15 mouse cellular contexts compared by ENCODE assay signal in genomic region chr14:76828453-76829160, GRCm38 (mm10).
DNase-seq lines count a peak whose midpoint lies in the region; ATAC-seq and TF ChIP-seq lines count a peak whose summit lies in the region.
"Had no signal": no experiment of that assay in that cellular context is flagged by ENCODE, and none has a peak within 500 bp of the region (broad histone marks: within the 10 kb centered on the region; RNA-seq: fewer than 3 reads in every experiment).

No protein-coding gene starts in this region.

- no peak overlapping the region for H3K9ac ChIP-seq in ES-E14 (ENCODE audit: insufficient read depth, low read depth, low read length, poor library complexity, severe bottlenecking)
- no peak overlapping the region for H3K9ac ChIP-seq in liver, embryonic 15.5 days
- no peak overlapping the region for H3K9ac ChIP-seq in intestine, postnatal 0 days (ENCODE audit: low read depth, low read length)
- H3K9ac ChIP-seq in hindbrain, postnatal 0 days (replicated peaks; ENCODE audit: low read length), result no peak overlapping the region
- H3K9ac ChIP-seq: forebrain, embryonic 13.5 days; intestine, embryonic 15.5 days had no signal

- no peaks in the 10 kb centered on the region for H3K9me3 ChIP-seq in ES-E14 (ENCODE audit: control insufficient read depth, insufficient read depth, low read depth, low read length)
- no peaks in the 10 kb centered on the region for H3K9me3 ChIP-seq in liver, embryonic 15.5 days (replicated peaks)
- no peaks in the 10 kb centered on the region for H3K9me3 ChIP-seq in intestine, postnatal 0 days (ENCODE audit: control insufficient read depth)
- H3K9me3 ChIP-seq in hindbrain, postnatal 0 days (ENCODE audit: low read length), result no peaks in the 10 kb centered on the region
- H3K9me3 ChIP-seq: forebrain, embryonic 13.5 days; intestine, embryonic 15.5 days; limb, embryonic 10.5 days had no signal

- WGBS in liver, embryonic 15.5 days (ENCODE audit: insufficient replicate concordance), result 38% methylated on average over 10 of the region's 10 CpGs
- 61% methylated on average over 10 of the region's 10 CpGs for WGBS in intestine, postnatal 0 days
- 72% methylated on average over 10 of the region's 10 CpGs for whole genome bisulfite sequencing in hindbrain, postnatal 0 days

- peak; percentile 69 for ATAC-seq in liver, embryonic 15.5 days (ENCODE audit: insufficient read depth)
- ATAC-seq in intestine, postnatal 0 days, result no peak
- ATAC-seq in hindbrain, postnatal 0 days, result no peak
- ATAC-seq: forebrain, embryonic 13.5 days; intestine, embryonic 15.5 days had no signal

- peak; percentile 52 to 54 for DNase-seq in heart, adult 18-20 months
- DNase-seq in heart, postnatal 25 days (ENCODE audit: low spot score), result no peak
- DNase-seq in ES-E14 (ENCODE audit: low read depth, low spot score), result no peak
- DNase-seq in cerebellum, postnatal 36 days, result peak; percentile 19 to 29
- no peak for DNase-seq in hindbrain, postnatal 0 days (ENCODE audit: low spot score)
- DNase-seq: adrenal gland, postnatal 25 days; heart, postnatal 36 days; layer of hippocampus, postnatal 36 days; lung, postnatal 14 days; midbrain, embryonic 14.5 days had no signal

- no peaks in the 10 kb centered on the region for H3K27me3 ChIP-seq in liver, embryonic 15.5 days
- H3K27me3 ChIP-seq in intestine, postnatal 0 days (replicated peaks; ENCODE audit: control insufficient read depth, insufficient read depth, low read length), result no peaks in the 10 kb centered on the region
- no peaks in the 10 kb centered on the region for H3K27me3 ChIP-seq in hindbrain, postnatal 0 days (ENCODE audit: insufficient read depth, low read length)
- H3K27me3 ChIP-seq: forebrain, embryonic 13.5 days; intestine, embryonic 15.5 days had no signal

- in situ Hi-C loops in ES-E14 (cut with MboI; ENCODE audit: low sequenced_read_pairs in 2 of 2, unreplicated experiment in 2 of 2), result no loop called here

- H3K4me3 ChIP-seq in ES-E14 (ENCODE audit: insufficient read depth in 1 of 2, low read depth in 1 of 2, low read length in 2 of 2, poor library complexity in 1 of 2, severe bottlenecking in 1 of 2), result no peak overlapping the region
- H3K4me3 ChIP-seq in liver, embryonic 15.5 days (replicated peaks), result no peak overlapping the region
- H3K4me3 ChIP-seq in intestine, postnatal 0 days (ENCODE audit: low read depth, low read length), result no peak overlapping the region
- no peak overlapping the region for H3K4me3 ChIP-seq in hindbrain, postnatal 0 days (ENCODE audit: low read length)
- H3K4me3 ChIP-seq: forebrain, embryonic 13.5 days; intestine, embryonic 15.5 days; limb, embryonic 10.5 days had no signal

- intact Hi-C loops in heart, postnatal 25 days (cut with DNase I), result no loop called here

- no peak overlapping the region for H3K27ac ChIP-seq in ES-E14 (ENCODE audit: insufficient read depth, low read depth, low read length, poor library complexity, severe bottlenecking)
- H3K27ac ChIP-seq in liver, embryonic 15.5 days (replicated peaks), result peak overlapping the region; percentile 48
- no peak overlapping the region for H3K27ac ChIP-seq in intestine, postnatal 0 days (ENCODE audit: low read depth, low read length)
- no peak overlapping the region for H3K27ac ChIP-seq in hindbrain, postnatal 0 days
- H3K27ac ChIP-seq: forebrain, embryonic 13.5 days; intestine, embryonic 15.5 days; limb, embryonic 10.5 days had no signal

- no peaks in the 10 kb centered on the region for H3K4me1 ChIP-seq in ES-E14 (ENCODE audit: control insufficient read depth in 2 of 2, insufficient read depth in 2 of 2, low read length in 2 of 2, poor library complexity in 1 of 2)
- H3K4me1 ChIP-seq in liver, embryonic 15.5 days (replicated peaks), result no peaks in the 10 kb centered on the region
- H3K4me1 ChIP-seq in intestine, postnatal 0 days (replicated peaks; ENCODE audit: control insufficient read depth, insufficient read depth, low read length), result no peaks in the 10 kb centered on the region
- H3K4me1 ChIP-seq in hindbrain, postnatal 0 days (ENCODE audit: insufficient read depth, low read length), result no peaks in the 10 kb centered on the region
- H3K4me1 ChIP-seq: forebrain, embryonic 13.5 days; intestine, embryonic 15.5 days had no signal

- no peaks in the 10 kb centered on the region for H3K36me3 ChIP-seq in ES-E14 (ENCODE audit: control insufficient read depth, insufficient read depth, low read length, poor library complexity, severe bottlenecking)
- no peaks in the 10 kb centered on the region for H3K36me3 ChIP-seq in liver, embryonic 15.5 days (replicated peaks)
- no peaks in the 10 kb centered on the region for H3K36me3 ChIP-seq in intestine, postnatal 0 days (ENCODE audit: control insufficient read depth, insufficient read depth)
- H3K36me3 ChIP-seq in hindbrain, postnatal 0 days (ENCODE audit: insufficient read depth, low read length), result no peaks in the 10 kb centered on the region
- H3K36me3 ChIP-seq: intestine, embryonic 15.5 days; limb, embryonic 10.5 days had no signal

- no peak overlapping the region for H3K4me2 ChIP-seq in liver, embryonic 15.5 days
- no peak overlapping the region for H3K4me2 ChIP-seq in intestine, postnatal 0 days (replicated peaks; ENCODE audit: low read depth)
- H3K4me2 ChIP-seq in hindbrain, postnatal 0 days (ENCODE audit: low read depth, low read length), result no peak overlapping the region
- H3K4me2 ChIP-seq: forebrain, embryonic 13.5 days; intestine, embryonic 15.5 days had no signal

- TF ChIP-seq CTCF in intestine, postnatal 0 days (IDR thresholded peaks at IDR 0.05; ENCODE audit: low read depth), result no peak
- no peak for TF ChIP-seq CTCF in hindbrain, postnatal 0 days (IDR thresholded peaks at IDR 0.05; ENCODE audit: low read depth)

TF ChIP-seq in ES-E14, 5 proteins besides CTCF, POLR2A, EP300 and RAD21:
- TF ChIP-seq HCFC1 (IDR thresholded peaks at IDR 0.05; ENCODE audit: borderline replicate concordance, insufficient read depth, low read length), result no peak
- TF ChIP-seq ZNF384 (IDR thresholded peaks at IDR 0.05; ENCODE audit: low read depth, low read length), result 0 out of 2 replicates have a peak, but pooled peaks have one; percentile 21

Comparison
In these comparisons a context has a peak if more than half of its experiments do, and no peak if none do; other contexts are left out.
1. DNase-seq: peak in heart, adult 18-20 months (2 of 2) and cerebellum, postnatal 36 days (2 of 2); none in heart, postnatal 25 days (single experiment), ES-E14 (single experiment) and hindbrain, postnatal 0 days (single experiment).